Mouse (Mus musculus): ENCODE results near the gene Rcan3. TPM values are rescaled to one million over a fixed set of nuclear protein-coding genes. Genes with fewer than 3 reads are reported as not detected.
A peak's percentile ranks its signal among the peaks of the same experiment; 100 is the strongest.

The Rcan3 gene
- total RNA-seq, 2 experiments from 2014 or later, result 3.1 to 4.0 TPM

DNA sequence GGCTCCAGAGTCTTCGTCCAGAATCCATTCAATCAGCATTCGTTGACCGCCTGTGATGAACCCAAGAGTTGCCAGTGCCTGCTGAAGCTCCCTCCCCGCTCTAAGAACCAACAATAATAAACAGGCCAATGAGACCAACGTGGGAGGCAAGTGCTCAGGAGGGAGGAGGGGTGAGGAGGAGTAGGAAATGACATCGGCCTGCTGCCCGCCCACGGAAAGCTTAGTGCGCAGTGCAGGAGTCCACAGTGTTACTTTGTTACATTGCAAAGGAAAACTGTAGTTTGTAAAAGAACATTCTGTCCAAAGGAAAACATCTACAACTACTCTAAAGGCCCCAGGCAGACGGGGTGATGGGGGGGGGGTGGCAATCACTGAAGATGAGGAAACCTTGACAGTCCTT lies 29.6 kb downstream of the Rcan3 start:
- Histone ChIP-seq H3K27ac (no peak overlapping the region), H3K4me3 (no peak overlapping the region)
- intact Hi-C loops (cut with DNase I), result no loop called here
- no peak for DNase-seq
- no peak for TF ChIP-seq CTCF (IDR thresholded peaks at IDR 0.05)

- Histone ChIP-seq H3K4me3 (no peak overlapping the region), H3K27ac (no peak overlapping the region)
- intact Hi-C loops (cut with DNase I), result no loop called here
- DNase-seq, result no peak
- no peak for TF ChIP-seq CTCF (IDR thresholded peaks at IDR 0.05)
Observed at GRCm38 (mm10) chr4:135401881-135402280, 31.8 kb downstream of the Rcan3 start.

DNA sequence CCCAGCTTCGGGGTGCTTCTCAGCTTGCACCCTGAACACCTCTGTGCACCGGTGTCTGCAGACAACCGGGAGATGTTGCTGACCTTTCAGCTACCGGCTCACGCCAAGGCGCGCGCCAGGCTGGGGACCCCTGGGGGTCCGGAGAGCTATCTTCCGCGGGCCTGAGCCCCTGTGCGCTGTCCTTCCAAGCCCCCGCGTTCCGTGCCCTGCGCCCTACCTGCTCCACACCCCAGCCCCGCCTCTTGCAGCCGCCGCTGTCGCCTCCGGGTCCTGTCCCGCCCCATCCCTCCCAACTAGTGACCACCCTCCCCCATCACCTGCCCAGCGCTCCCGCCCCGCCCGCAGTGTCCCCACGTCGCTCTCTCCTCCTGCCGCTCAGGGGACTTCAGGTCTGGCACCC lies 35.7 kb downstream of the Rcan3 start, which contains the start of gene Ncmap:
Ncmap (minus strand) TSS at position 237 of the 400 bp plus-strand sequence.
- Histone ChIP-seq H3K27ac (no peak within 1 kb of the TSS), H3K4me3 (peak within 1 kb of the TSS; percentile 36)
- intact Hi-C loops (cut with DNase I), result no loop called here
- TF ChIP-seq CTCF (IDR thresholded peaks at IDR 0.05), result no peak
- DNase-seq, result no peak

DNA sequence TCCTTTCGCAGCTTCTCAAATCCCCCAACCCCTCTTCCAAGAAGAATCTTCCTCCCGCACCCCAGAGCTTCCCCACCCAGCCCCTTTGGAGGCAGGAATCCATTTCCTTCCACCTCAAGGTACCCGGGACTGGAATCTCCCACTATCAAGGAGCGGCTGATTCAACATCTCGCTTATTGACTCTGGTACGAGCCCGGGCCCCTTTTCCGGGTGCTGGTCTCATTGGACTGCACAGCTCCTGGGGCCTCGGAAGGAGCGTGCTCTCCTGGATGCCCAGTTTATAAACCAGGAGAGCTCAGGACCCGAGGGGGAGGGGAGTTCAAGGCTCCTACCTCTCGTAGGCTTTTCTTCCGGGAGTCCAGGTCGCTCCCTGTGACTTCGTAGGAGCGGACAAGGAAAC lies 36.1 kb downstream of the Rcan3 start:
- Histone ChIP-seq H3K4me3 (peak overlapping the region; percentile 36), H3K27ac (no peak overlapping the region)
- intact Hi-C loops (cut with DNase I), result no loop called here
- TF ChIP-seq CTCF (IDR thresholded peaks at IDR 0.05), result no peak
- no peak for DNase-seq

DNA sequence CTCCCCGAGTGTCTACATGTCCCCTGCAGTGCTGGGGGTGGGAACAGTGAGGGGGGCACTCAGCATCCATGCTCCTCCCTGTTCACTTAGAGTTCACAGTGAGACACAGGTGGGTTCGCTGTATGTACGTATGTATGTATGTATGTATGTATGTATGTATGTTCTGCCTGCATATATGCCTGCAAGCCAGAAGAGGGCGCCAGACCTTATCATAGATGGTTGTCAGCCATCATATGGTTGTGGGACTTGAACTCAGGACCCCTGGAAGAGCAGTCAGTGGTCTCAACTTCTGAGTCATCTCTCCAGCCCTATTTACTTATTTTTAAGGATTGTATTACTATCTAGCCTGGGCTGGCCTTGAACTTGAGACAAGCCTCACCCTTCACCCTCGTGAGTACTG lies 37.4 kb downstream of the Rcan3 start:
- TF ChIP-seq CTCF (IDR thresholded peaks at IDR 0.05), result no peak
- H3K27ac ChIP-seq, result no peak overlapping the region
- DNase-seq, result no peak
- H3K4me3 ChIP-seq, result no peak overlapping the region
- intact Hi-C loops (cut with DNase I), result no loop called here

DNA sequence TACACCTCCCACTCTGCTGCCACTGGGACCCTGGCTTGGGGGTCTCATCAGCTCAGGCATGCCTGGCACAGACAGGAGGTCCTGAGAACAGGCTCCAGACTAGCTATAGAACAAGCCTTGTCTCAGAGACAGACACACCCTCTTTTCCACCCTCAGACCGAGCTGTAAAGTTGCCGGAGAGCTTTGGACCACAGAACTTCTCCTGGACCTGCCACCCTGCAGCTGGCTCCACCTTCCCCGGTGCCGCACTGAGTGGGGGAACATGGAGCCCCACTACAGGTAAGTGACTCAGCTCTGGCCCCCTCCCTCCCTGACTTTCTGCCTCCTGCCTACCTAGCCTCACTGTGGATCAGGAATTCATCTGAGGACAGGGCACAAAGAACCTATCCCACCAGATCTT lies 38.3 kb downstream of the Rcan3 start:
- Histone ChIP-seq H3K27ac (no peak overlapping the region), H3K4me3 (no peak overlapping the region)
- intact Hi-C loops (cut with DNase I), result no loop called here
- DNase-seq, result no peak
- TF ChIP-seq CTCF (IDR thresholded peaks at IDR 0.05), result no peak

- TF ChIP-seq CTCF (IDR thresholded peaks at IDR 0.05), result no peak
- no peak overlapping the region for H3K27ac ChIP-seq
- H3K4me3 ChIP-seq, result no peak overlapping the region
- no peak for DNase-seq
- intact Hi-C loops (cut with DNase I), result no loop called here
Observed at GRCm38 (mm10) chr4:135394666-135395065, 39.0 kb downstream of the Rcan3 start.

DNA sequence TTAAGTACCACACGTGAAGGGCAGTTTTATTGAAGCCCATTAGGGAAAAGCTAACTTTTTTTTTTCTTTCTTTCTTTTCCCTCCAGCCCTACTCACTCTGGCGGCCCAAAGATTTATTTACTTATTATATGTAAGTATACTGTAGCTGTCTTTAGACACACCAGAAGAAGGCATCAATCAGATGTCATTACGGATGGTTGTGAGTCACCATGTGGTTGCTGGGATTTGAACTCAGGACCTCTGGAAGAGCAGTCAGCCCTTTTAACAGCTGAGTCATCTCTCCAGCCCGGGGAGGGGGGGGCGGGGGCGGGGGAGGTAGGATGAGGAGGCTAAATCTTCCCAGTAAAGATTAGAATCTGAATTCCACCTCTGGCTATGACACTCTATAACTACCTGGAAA lies 40.3 kb downstream of the Rcan3 start:
- Histone ChIP-seq H3K4me3 (no peak overlapping the region), H3K27ac (no peak overlapping the region)
- intact Hi-C loops (cut with DNase I), result no loop called here
- TF ChIP-seq CTCF (IDR thresholded peaks at IDR 0.05), result no peak
- no peak for DNase-seq

DNA sequence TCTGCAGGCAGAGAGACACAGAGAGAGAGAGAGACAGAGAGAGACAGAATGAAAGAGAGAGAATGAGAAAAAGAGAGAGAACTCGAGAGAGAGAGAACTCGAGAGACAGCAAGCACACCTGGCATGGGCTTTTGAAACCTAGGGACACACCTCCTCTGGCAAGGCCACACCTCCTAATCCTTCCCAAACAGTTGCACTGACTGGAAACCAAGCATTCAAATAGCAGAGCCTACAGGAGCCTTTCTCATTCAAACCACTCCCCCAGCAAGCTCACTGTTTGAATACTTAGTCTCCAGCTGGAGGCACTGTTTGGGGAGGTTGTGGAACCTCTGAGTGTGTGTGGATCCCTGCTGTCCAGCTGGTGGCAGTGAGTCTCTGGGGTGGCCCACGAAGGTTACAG lies 40.9 kb downstream of the Rcan3 start:
- no peak for TF ChIP-seq CTCF (IDR thresholded peaks at IDR 0.05)
- intact Hi-C loops (cut with DNase I), result no loop called here

GRCm38 (mm10) chr4:135391014-135391413 lies 42.6 kb downstream of the Rcan3 start:
- intact Hi-C loops (cut with DNase I), result no loop called here

More for the DNA sequence above, 40.9 kb downstream of the Rcan3 start:
- Histone ChIP-seq H3K4me3 (no peak overlapping the region), H3K27ac (no peak overlapping the region)
- DNase-seq, result no peak

DNA sequence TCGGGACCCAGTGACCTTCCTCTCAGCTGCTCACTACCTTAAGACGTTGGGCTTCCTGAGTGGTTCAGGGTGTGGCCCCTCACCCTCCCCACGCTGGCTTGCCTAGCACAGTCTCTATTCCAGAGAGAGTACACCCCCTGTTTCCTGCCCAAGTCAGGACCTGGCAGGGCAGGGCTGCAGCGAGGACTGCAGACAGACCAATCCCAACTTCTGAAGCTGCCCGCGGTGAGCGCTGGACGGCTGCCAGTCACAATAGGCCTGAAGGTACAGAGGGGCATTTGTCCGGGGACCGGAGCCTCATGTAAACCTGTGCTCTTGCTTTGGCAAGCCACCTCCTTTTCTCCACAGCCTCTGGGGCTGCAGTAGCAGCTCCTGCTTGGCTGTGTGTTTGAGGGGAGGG lies 48.0 kb downstream of the Rcan3 start:
- intact Hi-C loops (cut with DNase I), result no loop called here
- no peak overlapping the region for H3K27ac ChIP-seq

More at GRCm38 (mm10) chr4:135391014-135391413, 42.6 kb downstream of the Rcan3 start:
- Histone ChIP-seq H3K27ac (no peak overlapping the region), H3K4me3 (no peak overlapping the region)
- no peak for DNase-seq
- no peak for TF ChIP-seq CTCF (IDR thresholded peaks at IDR 0.05)

GRCm38 (mm10) chr4:135382316-135382715 lies 51.3 kb downstream of the Rcan3 start:
- peak; percentile 73 for DNase-seq
- H3K27ac ChIP-seq, result no peak overlapping the region
- intact Hi-C loops (cut with DNase I), result no loop called here
- peak; percentile 93 for TF ChIP-seq CTCF (IDR thresholded peaks at IDR 0.05)
- H3K4me3 ChIP-seq, result no peak overlapping the region

More for the DNA sequence above, 48.0 kb downstream of the Rcan3 start:
- TF ChIP-seq CTCF (IDR thresholded peaks at IDR 0.05), result no peak
- no peak overlapping the region for H3K4me3 ChIP-seq
- DNase-seq, result no peak

GRCm38 (mm10) chr4:135381355-135381754 lies 52.3 kb downstream of the Rcan3 start:
- H3K4me3 ChIP-seq, result no peak overlapping the region
- intact Hi-C loops (cut with DNase I), result no loop called here
- no peak for TF ChIP-seq CTCF (IDR thresholded peaks at IDR 0.05)
- no peak for DNase-seq
- H3K27ac ChIP-seq, result no peak overlapping the region

GRCm38 (mm10) chr4:135377241-135377640 lies 56.4 kb downstream of the Rcan3 start:
- intact Hi-C loops (cut with DNase I), result no loop called here
- no peak for TF ChIP-seq CTCF (IDR thresholded peaks at IDR 0.05)
- no peak overlapping the region for H3K27ac ChIP-seq
- no peak for DNase-seq
- no peak overlapping the region for H3K4me3 ChIP-seq

- TF ChIP-seq CTCF (IDR thresholded peaks at IDR 0.05), result peak; percentile 43
- DNase-seq, result no peak
- H3K27ac ChIP-seq, result no peak overlapping the region
- intact Hi-C loops (cut with DNase I), result no loop called here
- H3K4me3 ChIP-seq, result no peak overlapping the region
Observed at GRCm38 (mm10) chr4:135375444-135375843, 58.2 kb downstream of the Rcan3 start.
